Mouse (Mus musculus): ENCODE results near the gene Sox2.

- TF ChIP-seq CTCF (conservative IDR thresholded peaks at IDR 0.05; ENCODE audit: insufficient read depth, insufficient read length, low read depth, low read length), result no peak
- no peak for TF ChIP-seq POLR2A (IDR thresholded peaks at IDR 0.05; ENCODE audit: low read depth, low read length)
These were observed 12.7 kb upstream of the Sox2 start for GRCm38 (mm10) chr3:34637481-34637880.

Measured in kidney, adult 2 months (tissue).